Mouse (Mus musculus): ENCODE results near the gene Frmd5.

- TF ChIP-seq CTCF (IDR thresholded peaks at IDR 0.05; ENCODE audit: extremely low read depth, insufficient read depth, low read length) (no peak), POLR2A (IDR thresholded peaks at IDR 0.05; ENCODE audit: extremely low read depth, insufficient read depth, low read length) (no peak)
These were observed 298.9 kb downstream of the Frmd5 start for GRCm38 (mm10) chr2:121507951-121508330.
